Mouse (Mus musculus) hindbrain, embryonic 16.5 days (tissue): ENCODE data around the gene Naxe. TPM values are rescaled to one million over a fixed set of nuclear protein-coding genes. Genes with fewer than 3 reads are reported as not detected.

Experiments used
- ATAC-seq: fragments of 200-750 bp; cut with Nextera tagmentation; 2 replicates; pipeline ENCODE4 v1.8.0; 2017; ENCODE audit warnings: moderate TSS enrichment, moderate library complexity
- H3K27ac ChIP-seq: fragments of 300-500 bp; sonication (generic); 2 replicates; pipeline ENCODE4 v1.5.1; 2014; ENCODE audit warnings: low read depth, mild to moderate bottlenecking, control low read depth, low read length, moderate library complexity
- H3K27me3 ChIP-seq: fragments of 300-500 bp; sonication (generic); replicated peaks from 2 replicates; pipeline ENCODE4 v1.6.1; 2014; ENCODE audit warnings: low read length; ENCODE audit not compliant: control insufficient read depth, insufficient read depth
- H3K36me3 ChIP-seq: fragments of 300-500 bp; sonication (generic); 2 replicates; pipeline ENCODE4 v1.6.1; 2014; ENCODE audit warnings: mild to moderate bottlenecking, low read length, moderate library complexity, mixed read lengths; ENCODE audit not compliant: control insufficient read depth, insufficient read depth
- H3K4me1 ChIP-seq: fragments of 300-500 bp; sonication (generic); 2 replicates; pipeline ENCODE4 v1.6.1; 2014; ENCODE audit warnings: low read depth, low read length; ENCODE audit not compliant: control insufficient read depth, insufficient read depth
- H3K4me2 ChIP-seq: fragments of 300-500 bp; sonication (generic); 2 replicates; pipeline ENCODE4 v1.6.1; 2014; ENCODE audit warnings: mild to moderate bottlenecking, low read length, control low read depth, moderate library complexity
- H3K4me3 ChIP-seq: fragments of 300-500 bp; sonication (generic); 2 replicates; pipeline ENCODE4 v1.5.1; 2014; ENCODE audit warnings: mild to moderate bottlenecking, low read length, control low read depth, moderate library complexity
- H3K9ac ChIP-seq: fragments of 300-500 bp; sonication (generic); 2 replicates; pipeline ENCODE4 v1.6.1; 2014; ENCODE audit warnings: low read depth, mild to moderate bottlenecking, control low read depth, low read length, moderate library complexity
- H3K9me3 ChIP-seq: fragments of 300-500 bp; sonication (generic); 2 replicates; pipeline ENCODE4 v1.6.1; 2014; ENCODE audit warnings: mild to moderate bottlenecking, low read length, moderate library complexity; ENCODE audit not compliant: control insufficient read depth
- WGBS: fragments of 180-500 bp; shearing (Covaris S2); extraction: QIAGEN DNeasy Blood & Tissue Kit; methylation state at CpG from one replicate; pipeline ENCODE4 v1.1.7; 2014; 5-methylcytosine and 5-hydroxymethylcytosine counted together
- polyA plus RNA-seq: library from polyadenylated mRNA; unstranded; fragments of >200 nt; fragmentation: Nextera tagmentation; extraction: Ambion mirVana; gene quantifications from 2 replicates; pipeline ENCODE4 v1.2.1, GENCODE M21; 2015

The Naxe gene
- polyA plus RNA-seq, 1 experiment from 2014 or later, result 170 TPM

GRCm38 (mm10) chr3:88074766-88075165, 16.5 kb upstream of the Naxe start:
- H3K4me2 ChIP-seq, result no peak overlapping the region
- no peaks in the 10 kb centered on the region for H3K9me3 ChIP-seq
- H3K27ac ChIP-seq, result no peak overlapping the region
- no peaks in the 10 kb centered on the region for H3K36me3 ChIP-seq
- WGBS, result 81% methylated on average over 8 of the region's 8 CpGs
- no peak for ATAC-seq
- no peak overlapping the region for H3K4me3 ChIP-seq
- H3K4me1 ChIP-seq, result no peaks in the 10 kb centered on the region
- no peak overlapping the region; the same call in 1 of the 2 replicates for H3K9ac ChIP-seq
- no peaks in the 10 kb centered on the region for H3K27me3 ChIP-seq

- no peak overlapping the region for H3K9ac ChIP-seq
- H3K9me3 ChIP-seq, result no peaks in the 10 kb centered on the region
- no peak overlapping the region for H3K27ac ChIP-seq
- H3K4me2 ChIP-seq, result no peak overlapping the region
- H3K4me1 ChIP-seq, result no peaks in the 10 kb centered on the region
- WGBS, result 65% methylated on average over 2 of the region's 2 CpGs
- no peaks in the 10 kb centered on the region for H3K36me3 ChIP-seq
- ATAC-seq, result no peak
- H3K27me3 ChIP-seq, result no peaks in the 10 kb centered on the region
- H3K4me3 ChIP-seq, result no peak overlapping the region
Observed at GRCm38 (mm10) chr3:88074351-88074750, 16.1 kb upstream of the Naxe start.

DNA sequence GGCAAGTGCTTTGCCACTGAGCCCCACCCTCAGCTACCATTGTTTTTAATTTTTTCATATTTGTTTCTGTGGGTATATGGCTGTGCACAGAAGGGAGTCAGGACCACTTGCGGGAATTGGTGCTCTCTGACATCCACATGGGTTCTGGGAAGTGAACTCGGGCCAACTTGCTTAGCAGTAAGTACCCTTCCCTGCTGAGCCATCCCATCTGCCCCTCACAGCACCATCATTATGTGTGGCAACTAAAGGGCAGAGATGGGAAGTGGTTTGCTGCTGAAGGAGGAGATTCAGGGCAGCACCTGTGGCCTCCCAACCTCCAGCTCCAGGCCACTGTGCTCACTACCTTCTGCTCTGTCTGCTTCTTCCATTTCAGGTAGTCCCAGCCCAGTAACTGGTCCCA, 15.3 kb upstream of the Naxe start:
- H3K4me1 ChIP-seq, result no peaks in the 10 kb centered on the region
- ATAC-seq, result no peak; the same call in 1 of the 2 replicates
- no peak overlapping the region for H3K27ac ChIP-seq
- H3K4me2 ChIP-seq, result no peak overlapping the region
- H3K4me3 ChIP-seq, result no peak overlapping the region
- WGBS, result 56% methylated on average over 2 of the region's 2 CpGs
- no peaks in the 10 kb centered on the region for H3K36me3 ChIP-seq
- no peaks in the 10 kb centered on the region for H3K27me3 ChIP-seq
- H3K9ac ChIP-seq, result no peak overlapping the region
- H3K9me3 ChIP-seq, result no peaks in the 10 kb centered on the region

DNA sequence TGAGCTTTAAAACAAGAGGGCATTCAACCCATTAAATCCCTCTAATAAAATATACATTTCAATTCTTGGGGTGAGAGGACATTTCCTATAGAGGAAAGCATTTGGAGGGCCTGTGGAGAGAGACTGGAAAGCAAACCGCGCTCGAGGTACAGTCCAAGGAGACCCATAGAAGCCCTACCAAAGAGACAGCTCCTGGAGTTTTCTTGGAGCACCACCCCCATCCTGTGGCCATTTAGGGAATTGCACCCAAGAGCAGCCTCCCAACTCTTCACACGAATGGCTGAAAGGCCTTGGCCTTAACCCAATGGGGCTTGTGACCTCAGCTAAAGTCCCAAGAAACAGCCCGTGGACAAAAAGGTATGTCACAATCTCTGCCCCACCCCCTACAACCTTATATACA, 13.5 kb upstream of the Naxe start:
- Histone ChIP-seq H3K4me2 (no peak overlapping the region), H3K4me1 (no peaks in the 10 kb centered on the region), H3K27ac (no peak overlapping the region), H3K9ac (no peak overlapping the region), H3K4me3 (no peak overlapping the region), H3K9me3 (no peaks in the 10 kb centered on the region), H3K27me3 (no peaks in the 10 kb centered on the region), H3K36me3 (no peaks in the 10 kb centered on the region)
- ATAC-seq, result peak; percentile 88
- 1% methylated on average over 5 of the region's 5 CpGs for WGBS

- no peaks in the 10 kb centered on the region for H3K27me3 ChIP-seq
- no peak for ATAC-seq
- H3K9ac ChIP-seq, result no peak overlapping the region
- 44% methylated on average over 2 of the region's 2 CpGs for whole genome bisulfite sequencing
- no peak overlapping the region for H3K27ac ChIP-seq
- no peaks in the 10 kb centered on the region for H3K36me3 ChIP-seq
- no peaks in the 10 kb centered on the region for H3K9me3 ChIP-seq
- H3K4me2 ChIP-seq, result no peak overlapping the region
- no peaks in the 10 kb centered on the region for H3K4me1 ChIP-seq
- H3K4me3 ChIP-seq, result no peak overlapping the region
Observed at GRCm38 (mm10) chr3:88068386-88068785, 10.1 kb upstream of the Naxe start.

DNA sequence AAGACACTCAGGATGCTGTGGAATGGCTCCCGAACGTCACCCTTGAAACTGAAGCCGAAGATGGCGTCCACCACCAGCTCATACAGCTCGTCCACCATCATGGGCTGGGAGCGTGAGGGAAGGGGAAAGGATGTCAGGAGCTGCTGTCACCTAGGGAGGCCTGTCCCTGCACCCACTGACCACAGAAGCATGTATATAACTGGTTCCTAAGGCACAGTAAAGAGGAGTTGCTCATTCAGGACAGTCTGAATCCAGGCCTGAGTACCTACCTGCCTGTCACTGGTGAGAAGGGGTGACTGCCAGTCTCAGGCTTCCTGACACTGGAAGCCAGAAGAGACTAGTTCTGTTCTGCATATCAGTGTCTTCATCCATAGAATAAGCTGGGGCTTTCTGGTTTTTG, 1.3 kb downstream of the Naxe start:
- no peak for ATAC-seq
- Histone ChIP-seq H3K9me3 (no peaks in the 10 kb centered on the region), H3K27me3 (no peaks in the 10 kb centered on the region), H3K36me3 (peaks cover 11% of the 10 kb centered on the region), H3K4me1 (peaks cover 10% of the 10 kb centered on the region), H3K4me3 (peak overlapping the region; percentile 85; the same call in 1 of the 2 replicates), H3K4me2 (peak overlapping the region; percentile 86), H3K27ac (no peak overlapping the region), H3K9ac (peak overlapping the region; percentile 26; the same call in 1 of the 2 replicates)
- WGBS, result 88% methylated on average over 6 of the region's 6 CpGs

DNA sequence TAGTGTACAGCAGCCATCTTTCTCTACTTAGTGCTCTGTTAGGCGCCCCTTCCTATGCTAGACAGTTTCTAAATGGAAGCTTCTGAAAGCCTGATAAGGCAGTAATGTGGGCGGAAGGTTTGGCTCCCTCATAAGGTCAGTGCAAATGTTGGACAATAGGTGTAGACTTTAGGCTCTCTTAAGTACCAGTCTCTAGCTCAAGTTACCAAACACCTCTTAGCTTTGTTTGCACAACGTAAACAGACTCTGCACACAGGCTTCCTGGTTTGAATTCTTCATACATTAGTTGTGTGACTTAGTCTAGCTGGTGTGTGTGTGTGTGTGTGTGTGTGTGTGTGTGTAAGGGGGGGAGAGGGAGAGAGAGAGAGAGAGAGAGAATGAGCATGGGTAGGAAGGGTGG, 8.8 kb downstream of the Naxe start:
- no peaks in the 10 kb centered on the region for H3K27me3 ChIP-seq
- ATAC-seq, result no peak

GRCm38 (mm10) chr3:88042661-88043421, 15.5 kb downstream of the Naxe start, which contains the start of gene Gpatch4:
Gene Gpatch4, plus strand, starts transcription at chr3:88043108.
- H3K4me1 ChIP-seq, result peaks cover 4% of the 10 kb centered on the region
- WGBS, result 10% methylated on average over 36 of the region's 36 CpGs
- ATAC-seq, result peak; percentile 97
- H3K9ac ChIP-seq, result peak within 1 kb of the TSS; percentile 66
- H3K27ac ChIP-seq, result peak within 1 kb of the TSS; percentile 37; the same call in 1 of the 2 replicates
- H3K4me2 ChIP-seq, result peak within 1 kb of the TSS; percentile 87
- H3K27me3 ChIP-seq, result peaks cover 10% of the 10 kb centered on the region
- no peaks in the 10 kb centered on the region for H3K9me3 ChIP-seq
- peak within 1 kb of the TSS; percentile 69 for H3K4me3 ChIP-seq
- no peaks in the 10 kb centered on the region for H3K36me3 ChIP-seq

More for the DNA sequence above, 8.8 kb downstream of the Naxe start:
- Histone ChIP-seq H3K4me3 (no peak overlapping the region), H3K4me1 (no peaks in the 10 kb centered on the region; the same call in 1 of the 2 replicates), H3K4me2 (no peak overlapping the region), H3K36me3 (peaks cover 12% of the 10 kb centered on the region), H3K9ac (no peak overlapping the region), H3K27ac (no peak overlapping the region), H3K9me3 (no peaks in the 10 kb centered on the region)
- 91% methylated on average over 3 of the region's 3 CpGs for WGBS

- H3K4me2 ChIP-seq, result no peak overlapping the region
- H3K36me3 ChIP-seq, result no peaks in the 10 kb centered on the region
- no peak for ATAC-seq
- 57% methylated on average over 1 of the region's 1 CpGs for WGBS
- no peaks in the 10 kb centered on the region for H3K9me3 ChIP-seq
- no peaks in the 10 kb centered on the region for H3K4me1 ChIP-seq
- no peak overlapping the region for H3K27ac ChIP-seq
- no peak overlapping the region for H3K9ac ChIP-seq
- H3K4me3 ChIP-seq, result no peak overlapping the region
- H3K27me3 ChIP-seq, result peaks cover 3% of the 10 kb centered on the region; the same call in 1 of the 2 replicates
Observed at GRCm38 (mm10) chr3:88035561-88036293, 22.6 kb downstream of the Naxe start.
